ENCODE assay signal across 8 mouse cellular contexts in genomic region chr2:156180094-156180821, GRCm38 (mm10). TPM values are rescaled to one million over a fixed set of nuclear protein-coding genes. Genes with fewer than 3 reads are reported as not detected.
DNase-seq lines count a peak whose midpoint lies in the region; ATAC-seq and TF ChIP-seq lines count a peak whose summit lies in the region.

TSS of gene Rbm39 (minus strand) at chr2:156180238.

- DNase-seq in B cell, adult 2 months: peak; percentile 100
- peak; percentile 100 for DNase-seq in brain, adult 2 months (ENCODE audit: low read depth, low spot score)
- DNase-seq in liver, adult 2 months (ENCODE audit: extremely low read depth, low read depth, low spot score): peak; percentile 93
- DNase-seq in splenic B cell, adult 2 months (ENCODE audit: low read depth, low spot score): peak; percentile 100

- H3K4me3 ChIP-seq in heart, embryonic 11.5 days (ENCODE audit: low read depth, low read length): peak within 1 kb of the TSS; percentile 99
- peak within 1 kb of the TSS; percentile 100 for H3K4me3 ChIP-seq in kidney, embryonic 16.5 days (ENCODE audit: low read length)
- H3K4me3 ChIP-seq in liver, adult 2 months (ENCODE audit: insufficient read depth, low read depth, low read length): peak within 1 kb of the TSS; percentile 98
- H3K4me3 ChIP-seq in myocyte: peak within 1 kb of the TSS; percentile 97

- under 1% methylated on average over 47 of the region's 47 CpGs for WGBS in heart, embryonic 11.5 days (ENCODE audit: insufficient replicate concordance)
- under 1% methylated on average over 47 of the region's 47 CpGs for WGBS in kidney, embryonic 16.5 days
- under 1% methylated on average over 47 of the region's 47 CpGs for WGBS in liver, adult 2 months

- no peaks in the 10 kb centered on the region for H3K27me3 ChIP-seq in heart, embryonic 11.5 days (ENCODE audit: control insufficient read depth, insufficient read depth, low read length)
- H3K27me3 ChIP-seq in kidney, embryonic 16.5 days (ENCODE audit: insufficient read depth, low read length): no peaks in the 10 kb centered on the region
- H3K27me3 ChIP-seq in liver, adult 2 months (ENCODE audit: control insufficient read depth, insufficient read depth, low read length): no peaks in the 10 kb centered on the region
- no peaks in the 10 kb centered on the region for H3K27me3 ChIP-seq in myocyte (ENCODE audit: control insufficient read depth, insufficient read depth, insufficient read length)
- H3K27me3 ChIP-seq in splenic B cell, adult 2 months (ENCODE audit: control insufficient read depth, insufficient read depth, low read length, poor library complexity, severe bottlenecking): no peaks in the 10 kb centered on the region

- H3K4me2 ChIP-seq in heart, embryonic 11.5 days: peak within 1 kb of the TSS; percentile 88
- H3K4me2 ChIP-seq in kidney, embryonic 16.5 days (replicated peaks; ENCODE audit: low read depth, low read length): peak within 1 kb of the TSS; percentile 89
- peak within 1 kb of the TSS; percentile 96 for H3K4me2 ChIP-seq in myocyte (ENCODE audit: low read depth)

- TF ChIP-seq POLR2A in liver, adult 2 months (IDR thresholded peaks at IDR 0.05; ENCODE audit: extremely low read depth, insufficient read depth, low read length): peak; percentile 96
- peak; percentile 74 for TF ChIP-seq POLR2A in myocyte (IDR thresholded peaks at IDR 0.05; ENCODE audit: insufficient read length, low read depth)

- peak within 1 kb of the TSS; percentile 100 for H3K9ac ChIP-seq in heart, embryonic 11.5 days (ENCODE audit: low read depth, low read length)
- H3K9ac ChIP-seq in kidney, embryonic 16.5 days (replicated peaks; ENCODE audit: low read length): peak within 1 kb of the TSS; percentile 100
- peak within 1 kb of the TSS; percentile 98 for H3K9ac ChIP-seq in liver, adult 2 months (ENCODE audit: low read depth, low read length)

- peak; percentile 46; the same call in 1 of the 2 replicates for TF ChIP-seq CTCF in liver, adult 2 months (IDR thresholded peaks at IDR 0.05; ENCODE audit: low read depth, low read length)

- peak within 1 kb of the TSS; percentile 97 for H3K27ac ChIP-seq in heart, embryonic 11.5 days (ENCODE audit: low read depth, low read length)
- peak within 1 kb of the TSS; percentile 97 for H3K27ac ChIP-seq in kidney, embryonic 16.5 days (ENCODE audit: low read length)
- H3K27ac ChIP-seq in liver, adult 2 months (replicated peaks; ENCODE audit: insufficient read depth, low read depth, low read length): peak within 1 kb of the TSS; percentile 99

- peaks cover 16% of the 10 kb centered on the region for H3K4me1 ChIP-seq in heart, embryonic 11.5 days (ENCODE audit: control insufficient read depth, insufficient read depth, low read length)
- peaks cover 21% of the 10 kb centered on the region for H3K4me1 ChIP-seq in kidney, embryonic 16.5 days (ENCODE audit: insufficient read depth, low read length)
- H3K4me1 ChIP-seq in liver, adult 2 months (ENCODE audit: control insufficient read depth, insufficient read depth, low read length): peaks cover 12% of the 10 kb centered on the region

- peaks cover 12% of the 10 kb centered on the region for H3K79me2 ChIP-seq in liver, adult 2 months (ENCODE audit: control insufficient read depth, insufficient read depth, low read length)
- H3K79me2 ChIP-seq in myocyte (ENCODE audit: control insufficient read depth, insufficient read depth): peaks cover 54% of the 10 kb centered on the region

- peaks cover 7% of the 10 kb centered on the region for H3K36me3 ChIP-seq in heart, embryonic 11.5 days (ENCODE audit: control insufficient read depth, insufficient read depth, low read length)
- peaks cover 11% of the 10 kb centered on the region for H3K36me3 ChIP-seq in kidney, embryonic 16.5 days (ENCODE audit: insufficient read depth, low read length)
- H3K36me3 ChIP-seq in liver, adult 2 months (ENCODE audit: control insufficient read depth, insufficient read depth, low read length): peaks cover 17% of the 10 kb centered on the region
- peaks cover 37% of the 10 kb centered on the region for H3K36me3 ChIP-seq in myocyte (ENCODE audit: control insufficient read depth, insufficient read depth)
- H3K36me3 ChIP-seq in splenic B cell, adult 2 months (ENCODE audit: control insufficient read depth, insufficient read depth, low read length, poor library complexity, severe bottlenecking): peaks cover 10% of the 10 kb centered on the region

- H3ac ChIP-seq in myocyte (ENCODE audit: control insufficient read depth, insufficient read length): peak within 1 kb of the TSS; percentile 77

- no peaks in the 10 kb centered on the region for H3K9me3 ChIP-seq in heart, embryonic 11.5 days (replicated peaks; ENCODE audit: control insufficient read depth, low read length)
- H3K9me3 ChIP-seq in kidney, embryonic 16.5 days (ENCODE audit: low read length): no peaks in the 10 kb centered on the region

- ATAC-seq in erythroblast, adult 5-6 weeks (replicated peaks; ENCODE audit: low FRiP score, poor library complexity, severe bottlenecking): peak; percentile 92
- peak; percentile 96 for ATAC-seq in heart, embryonic 11.5 days (replicated peaks; ENCODE audit: insufficient number of reproducible peaks, low FRiP score, low TSS enrichment)
- peak; percentile 99 for ATAC-seq in kidney, embryonic 16.5 days (ENCODE audit: low FRiP score, low TSS enrichment)

TF ChIP-seq in myocyte, 11 proteins besides CTCF, POLR2A, EP300 and RAD21:
- no peak for TF ChIP-seq TCF12 (IDR thresholded peaks at IDR 0.05; ENCODE audit: insufficient read depth, poor library complexity, severe bottlenecking)
- TF ChIP-seq SRF (IDR thresholded peaks at IDR 0.05; ENCODE audit: control insufficient read depth, insufficient read length, low read depth): peak; percentile 26
- no peak for TF ChIP-seq MAX (IDR thresholded peaks at IDR 0.05; ENCODE audit: low read depth)
- TF ChIP-seq USF1 (IDR thresholded peaks at IDR 0.05; ENCODE audit: low read depth): no peak
- TF ChIP-seq POLR2AphosphoS2 (IDR thresholded peaks at IDR 0.05; ENCODE audit: insufficient read length, low read depth): peak; percentile 94
- peak in 2 of 3 experiments; percentile 45 to 46 for TF ChIP-seq MYOD1 (IDR thresholded peaks at IDR 0.05; ENCODE audit: control insufficient read depth in 1 of 3, insufficient read length in 2 of 3, low read depth in 2 of 3)
- no peak for TF ChIP-seq E2F4 (IDR thresholded peaks at IDR 0.05; ENCODE audit: insufficient read depth)
- no peak for TF ChIP-seq TCF3 (IDR thresholded peaks at IDR 0.05; ENCODE audit: insufficient read length, low read depth)
- peak; percentile 98 for TF ChIP-seq CEBPB (IDR thresholded peaks at IDR 0.05; ENCODE audit: insufficient read depth, poor library complexity, severe bottlenecking)

RNA-seq across cellular contexts. Expression of gene Rbm39, which starts in this region (rescaled TPM):
- total RNA-seq in erythroblast, adult 5-6 weeks (2015; ENCODE audit: low replicate concordance): 528 and 548 TPM in 2 replicates
- total RNA-seq in erythroblast, adult 5-6 weeks (2017; ENCODE audit: low replicate concordance): 550 and 778 TPM in 2 replicates
- polyA plus RNA-seq in heart, embryonic 11.5 days (2014; fragmentation: Nextera tagmentation; extraction: Ambion mirVana): 465 and 476 TPM in 2 replicates
- 569 and 661 TPM in 2 replicates for polyA plus RNA-seq in kidney, embryonic 16.5 days (2015; fragmentation: Nextera tagmentation; extraction: Ambion mirVana)
- 188 and 219 TPM in 2 replicates for total RNA-seq in liver, adult 2 months (2014; rRNA removed)
- 19.9 and 22.7 TPM in 2 replicates for polyA plus RNA-seq in liver, adult 2 months (2012; rRNA removed)
- 53.7 TPM for polyA plus RNA-seq in myocyte (2012; fragmentation: generic; extraction: Trizol)

Comparison
In these comparisons a context has a peak if more than half of its experiments do, and no peak if none do; other contexts are left out.
1. Peak in every context shown above with its lines: DNase-seq, ATAC-seq, H3K4me3 ChIP-seq and H3K27ac ChIP-seq.